Mouse (Mus musculus): Measurements from ENCODE around the gene Mfap3. TPM values are rescaled to one million over a fixed set of nuclear protein-coding genes. Genes with fewer than 3 reads are reported as not detected.

Gene Mfap3
- polyA plus RNA-seq, 1 experiment from 2014 or later = 28.0 TPM

DNA sequence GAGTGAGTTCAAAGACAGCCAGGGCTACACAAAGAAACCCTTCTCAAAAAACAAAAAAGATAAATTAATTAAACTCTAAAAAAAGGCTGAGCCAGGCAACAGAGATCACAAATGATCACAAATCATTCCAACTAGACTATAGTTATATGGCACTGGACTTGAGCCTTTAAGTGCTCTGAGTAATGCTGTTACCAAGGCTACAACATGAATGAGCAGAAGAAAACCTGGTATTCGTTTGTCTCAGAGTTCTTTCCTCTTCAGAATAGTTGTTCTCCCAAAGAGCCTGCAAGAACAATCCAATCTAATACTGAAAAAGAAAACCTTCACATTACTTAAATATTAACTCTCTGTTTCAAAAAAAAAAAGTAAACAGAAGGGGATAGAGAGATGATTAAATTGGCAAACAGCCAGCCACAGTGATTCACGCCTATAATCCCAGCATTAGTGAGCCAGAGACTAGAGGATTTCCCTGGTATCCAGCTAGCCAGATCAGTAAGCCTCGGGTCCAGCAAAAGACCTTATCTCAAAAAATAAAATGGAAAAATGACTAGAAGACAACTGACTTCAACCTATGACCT is 21.9 kb upstream of the Mfap3 start:
- no peak for ATAC-seq (replicated peaks; ENCODE audit: low FRiP score)
- Histone ChIP-seq H3K9ac (ENCODE audit: low read depth, low read length) (no peak overlapping the region), H3K27me3 (replicated peaks; ENCODE audit: control insufficient read depth, insufficient read depth, low read length) (no peaks in the 10 kb centered on the region), H3K4me2 (no peak overlapping the region), H3K9me3 (ENCODE audit: control insufficient read depth, low read length) (no peaks in the 10 kb centered on the region), H3K36me3 (ENCODE audit: control insufficient read depth, insufficient read depth, low read length) (peaks cover 26% of the 10 kb centered on the region), H3K4me1 (replicated peaks; ENCODE audit: control insufficient read depth, insufficient read depth, low read length) (no peaks in the 10 kb centered on the region; the same call in 1 of the 2 replicates), H3K4me3 (ENCODE audit: low read depth, low read length) (no peak overlapping the region), H3K27ac (ENCODE audit: low read depth, low read length) (no peak overlapping the region)
- WGBS = 79% methylated on average over 3 of the region's 3 CpGs
- no peak for DNase-seq (ENCODE audit: low spot score)

DNA sequence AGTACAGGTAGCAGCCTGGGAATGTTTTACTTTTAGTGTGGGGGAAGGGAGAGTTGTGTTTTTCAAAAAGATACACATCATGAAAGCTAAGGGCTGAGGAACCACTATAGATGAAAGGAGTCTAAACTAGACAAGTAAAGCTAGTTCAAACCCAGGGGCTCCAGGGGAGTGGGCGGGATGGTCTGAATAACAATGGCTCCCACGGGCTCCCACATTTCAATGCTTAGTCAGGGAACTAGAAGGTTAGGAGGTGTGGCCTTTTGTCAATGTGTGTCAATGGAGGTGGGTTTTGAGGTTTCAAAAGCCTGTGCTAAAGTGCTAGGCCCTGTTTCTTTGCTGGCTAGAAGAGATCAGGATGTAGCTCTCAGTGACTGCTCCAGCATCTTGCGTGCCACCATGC is 20.8 kb upstream of the Mfap3 start:
- Histone ChIP-seq H3K4me1 (replicated peaks; ENCODE audit: control insufficient read depth, insufficient read depth, low read length) (no peaks in the 10 kb centered on the region; the same call in none of the 2 replicates), H3K4me3 (ENCODE audit: low read depth, low read length) (no peak overlapping the region), H3K27ac (ENCODE audit: low read depth, low read length) (no peak overlapping the region), H3K4me2 (no peak overlapping the region), H3K27me3 (replicated peaks; ENCODE audit: control insufficient read depth, insufficient read depth, low read length) (no peaks in the 10 kb centered on the region), H3K9me3 (ENCODE audit: control insufficient read depth, low read length) (no peaks in the 10 kb centered on the region), H3K36me3 (ENCODE audit: control insufficient read depth, insufficient read depth, low read length) (peaks cover 24% of the 10 kb centered on the region), H3K9ac (ENCODE audit: low read depth, low read length) (no peak overlapping the region)
- no peak for ATAC-seq (replicated peaks; ENCODE audit: low FRiP score)
- DNase-seq (ENCODE audit: low spot score) = no peak
- WGBS = 86% methylated on average over 3 of the region's 3 CpGs

DNA sequence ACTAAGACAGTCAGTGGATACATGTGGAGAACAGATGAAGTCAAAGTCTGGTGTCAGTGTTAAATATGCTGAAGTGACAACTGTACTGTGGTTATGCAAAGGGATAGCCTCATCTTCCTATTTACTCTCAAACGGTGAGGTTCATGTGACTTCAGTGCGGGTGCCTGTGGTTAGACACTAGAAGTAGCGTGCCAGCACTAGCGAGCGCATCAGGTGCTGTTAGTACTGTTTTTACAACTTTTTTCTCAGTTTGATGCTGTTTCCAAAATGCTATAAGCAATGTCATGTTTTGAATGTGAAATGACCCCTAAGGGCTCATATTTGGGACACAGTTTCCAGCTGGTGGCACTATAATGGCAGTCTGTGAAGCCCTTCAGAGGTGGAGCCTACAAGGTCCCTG is 20.2 kb upstream of the Mfap3 start:
- H3K36me3 ChIP-seq (ENCODE audit: control insufficient read depth, insufficient read depth, low read length) = peaks cover 25% of the 10 kb centered on the region
- no peak overlapping the region for H3K27ac ChIP-seq (ENCODE audit: low read depth, low read length)
- DNase-seq (ENCODE audit: low spot score) (no peak), ATAC-seq (replicated peaks; ENCODE audit: low FRiP score) (no peak)
- no peaks in the 10 kb centered on the region for H3K27me3 ChIP-seq (replicated peaks; ENCODE audit: control insufficient read depth, insufficient read depth, low read length)
- no peak overlapping the region for H3K9ac ChIP-seq (ENCODE audit: low read depth, low read length)
- WGBS = 91% methylated on average over 5 of the region's 5 CpGs
- no peaks in the 10 kb centered on the region for H3K9me3 ChIP-seq (ENCODE audit: control insufficient read depth, low read length)
- H3K4me3 ChIP-seq (ENCODE audit: low read depth, low read length) = no peak overlapping the region
- H3K4me2 ChIP-seq = no peak overlapping the region
- H3K4me1 ChIP-seq (replicated peaks; ENCODE audit: control insufficient read depth, insufficient read depth, low read length) = no peaks in the 10 kb centered on the region; the same call in none of the 2 replicates

DNA sequence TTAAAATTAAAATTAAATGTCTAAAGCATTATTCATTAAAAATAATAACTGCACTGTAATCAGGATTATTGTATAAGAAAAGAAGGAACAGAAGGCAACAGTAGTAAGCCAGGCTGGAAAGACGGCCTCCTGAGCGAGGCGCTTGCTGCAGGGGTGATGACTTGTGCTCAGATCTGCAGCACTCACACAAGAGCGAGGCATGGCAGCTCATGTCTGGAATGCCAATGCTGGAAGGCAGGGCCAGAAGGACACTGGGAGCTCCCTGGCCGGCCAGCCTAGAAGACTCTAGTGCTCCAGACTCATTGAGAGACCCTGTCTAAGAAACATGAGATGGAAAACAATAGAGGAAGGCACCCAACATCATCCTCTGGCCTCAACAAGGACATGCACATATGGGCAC is 15.3 kb upstream of the Mfap3 start:
- H3K9me3 ChIP-seq (ENCODE audit: control insufficient read depth, low read length) = no peaks in the 10 kb centered on the region
- peaks cover 36% of the 10 kb centered on the region for H3K36me3 ChIP-seq (ENCODE audit: control insufficient read depth, insufficient read depth, low read length)
- H3K4me3 ChIP-seq (ENCODE audit: low read depth, low read length) = no peak overlapping the region
- ATAC-seq (replicated peaks; ENCODE audit: low FRiP score) = no peak
- no peaks in the 10 kb centered on the region for H3K27me3 ChIP-seq (replicated peaks; ENCODE audit: control insufficient read depth, insufficient read depth, low read length)
- no peaks in the 10 kb centered on the region; the same call in none of the 2 replicates for H3K4me1 ChIP-seq (replicated peaks; ENCODE audit: control insufficient read depth, insufficient read depth, low read length)
- no peak overlapping the region for H3K9ac ChIP-seq (ENCODE audit: low read depth, low read length)
- no peak overlapping the region for H3K27ac ChIP-seq (ENCODE audit: low read depth, low read length)
- no peak for DNase-seq (ENCODE audit: low spot score)
- H3K4me2 ChIP-seq = no peak overlapping the region
- WGBS = 92% methylated on average over 5 of the region's 5 CpGs

DNA sequence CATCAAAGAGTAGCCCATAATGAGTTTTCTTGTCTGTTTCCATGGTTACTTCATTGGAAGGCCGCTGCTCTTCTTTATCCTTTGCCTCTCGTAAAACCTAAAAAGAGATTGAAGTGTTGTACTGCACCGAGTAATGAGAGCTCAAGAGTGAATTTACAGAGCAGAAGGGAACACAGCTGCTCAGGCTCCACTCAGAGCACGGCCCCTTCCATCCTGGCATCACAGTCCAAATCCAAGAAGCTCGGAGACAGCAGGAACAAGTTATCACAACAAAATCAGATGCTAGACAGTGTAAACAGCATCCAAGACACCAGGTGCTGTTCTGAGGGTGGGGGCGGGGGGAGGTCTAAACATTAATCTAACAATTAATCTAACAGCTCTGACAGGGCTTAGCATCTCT is 11.6 kb upstream of the Mfap3 start:
- DNase-seq (ENCODE audit: low spot score) = no peak
- Histone ChIP-seq H3K4me3 (ENCODE audit: low read depth, low read length) (no peak overlapping the region), H3K4me1 (replicated peaks; ENCODE audit: control insufficient read depth, insufficient read depth, low read length) (no peaks in the 10 kb centered on the region; the same call in 1 of the 2 replicates), H3K9me3 (ENCODE audit: control insufficient read depth, low read length) (no peaks in the 10 kb centered on the region), H3K27me3 (replicated peaks; ENCODE audit: control insufficient read depth, insufficient read depth, low read length) (no peaks in the 10 kb centered on the region), H3K9ac (ENCODE audit: low read depth, low read length) (no peak overlapping the region), H3K4me2 (no peak overlapping the region), H3K36me3 (ENCODE audit: control insufficient read depth, insufficient read depth, low read length) (peaks cover 28% of the 10 kb centered on the region; the same call in 1 of the 2 replicates), H3K27ac (ENCODE audit: low read depth, low read length) (no peak overlapping the region)
- WGBS = 75% methylated on average over 6 of the region's 6 CpGs
- no peak for ATAC-seq (replicated peaks; ENCODE audit: low FRiP score)

DNA sequence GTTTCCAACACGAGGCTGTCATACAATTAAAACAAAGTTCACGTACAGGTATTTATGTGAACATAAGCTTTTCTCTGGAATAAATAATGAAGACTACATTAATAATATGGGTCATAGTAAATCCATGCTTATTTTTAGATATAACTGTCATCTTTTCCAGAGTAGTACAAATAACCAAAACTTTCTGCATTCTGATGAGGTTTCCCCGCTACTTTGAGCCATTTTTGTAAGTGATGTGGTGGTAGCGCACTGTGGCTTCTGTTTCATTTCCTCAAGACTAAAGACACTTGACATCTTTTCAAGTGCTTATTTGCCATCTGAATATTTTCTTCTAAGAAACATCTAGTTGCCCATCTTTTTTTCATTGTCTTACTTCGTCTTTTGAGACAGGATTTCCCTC is 3.2 kb upstream of the Mfap3 start:
- no peak overlapping the region for H3K27ac ChIP-seq (ENCODE audit: low read depth, low read length)
- no peak overlapping the region for H3K4me2 ChIP-seq
- ATAC-seq (replicated peaks; ENCODE audit: low FRiP score) (no peak), DNase-seq (ENCODE audit: low spot score) (no peak)
- no peaks in the 10 kb centered on the region for H3K9me3 ChIP-seq (ENCODE audit: control insufficient read depth, low read length)
- H3K36me3 ChIP-seq (ENCODE audit: control insufficient read depth, insufficient read depth, low read length) = peaks cover 8% of the 10 kb centered on the region; the same call in 1 of the 2 replicates
- H3K4me3 ChIP-seq (ENCODE audit: low read depth, low read length) = no peak overlapping the region
- H3K27me3 ChIP-seq (replicated peaks; ENCODE audit: control insufficient read depth, insufficient read depth, low read length) = no peaks in the 10 kb centered on the region
- peaks cover 11% of the 10 kb centered on the region for H3K4me1 ChIP-seq (replicated peaks; ENCODE audit: control insufficient read depth, insufficient read depth, low read length)
- 89% methylated on average over 5 of the region's 5 CpGs for WGBS
- no peak overlapping the region for H3K9ac ChIP-seq (ENCODE audit: low read depth, low read length)

DNA sequence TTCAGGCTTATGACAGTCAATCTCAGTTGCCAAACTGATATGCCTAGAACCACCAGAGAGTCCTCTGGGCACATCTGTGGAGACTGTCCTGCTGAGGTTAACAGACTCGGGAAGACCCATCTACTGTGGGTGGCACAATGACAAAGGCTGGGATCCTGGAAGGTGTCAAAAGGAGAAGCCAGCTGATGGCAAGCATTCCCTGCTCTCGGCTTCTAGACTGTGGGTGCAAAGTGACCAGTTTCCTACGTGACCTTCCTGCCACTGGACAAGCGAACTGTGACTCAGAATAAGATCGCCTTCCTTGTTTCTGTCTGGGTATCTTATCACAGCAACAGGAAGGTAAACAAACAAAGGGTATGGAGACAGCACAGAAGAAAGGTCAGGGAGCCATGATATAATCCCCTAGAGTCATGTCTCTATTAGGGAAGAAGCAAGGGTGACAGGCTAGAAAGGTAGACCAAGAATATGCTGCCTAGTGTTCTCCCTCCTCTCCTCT is 1.5 kb upstream of the Mfap3 start:
- no peak for DNase-seq (ENCODE audit: low spot score)
- H3K4me1 ChIP-seq (replicated peaks; ENCODE audit: control insufficient read depth, insufficient read depth, low read length) = peaks cover 11% of the 10 kb centered on the region
- peak overlapping the region; percentile 77 for H3K4me2 ChIP-seq
- H3K27me3 ChIP-seq (replicated peaks; ENCODE audit: control insufficient read depth, insufficient read depth, low read length) = no peaks in the 10 kb centered on the region
- H3K4me3 ChIP-seq (ENCODE audit: low read depth, low read length) = no peak overlapping the region
- peaks cover 5% of the 10 kb centered on the region; the same call in 1 of the 2 replicates for H3K36me3 ChIP-seq (ENCODE audit: control insufficient read depth, insufficient read depth, low read length)
- no peaks in the 10 kb centered on the region for H3K9me3 ChIP-seq (ENCODE audit: control insufficient read depth, low read length)
- ATAC-seq (replicated peaks; ENCODE audit: low FRiP score) = no peak
- H3K9ac ChIP-seq (ENCODE audit: low read depth, low read length) = no peak overlapping the region
- H3K27ac ChIP-seq (ENCODE audit: low read depth, low read length) = no peak overlapping the region
- WGBS = 47% methylated on average over 5 of the region's 5 CpGs

DNA sequence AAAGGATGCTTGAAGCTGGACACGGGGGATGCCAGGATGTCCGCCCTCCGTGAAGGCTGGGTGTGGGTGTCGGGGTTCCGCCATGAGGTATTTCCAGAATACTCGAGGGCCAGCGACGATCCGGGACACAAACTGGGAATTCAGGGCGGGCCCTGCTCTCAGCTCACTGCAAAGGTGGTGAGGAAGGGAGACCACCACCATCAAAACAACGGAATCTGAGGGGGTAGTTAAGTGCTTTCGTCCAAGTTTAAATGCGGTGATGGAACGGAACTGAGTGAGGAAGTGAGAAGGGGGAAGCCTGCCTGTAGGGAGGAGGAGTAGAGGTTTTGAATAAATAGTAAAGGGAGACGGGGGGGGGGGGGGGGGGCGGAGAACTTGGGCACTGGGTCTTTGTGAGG is 286 bp downstream of the Mfap3 start:
- peak overlapping the region; percentile 77 for H3K4me2 ChIP-seq
- ATAC-seq (replicated peaks; ENCODE audit: low FRiP score) (peak; percentile 44; the same call in 1 of the 2 replicates), DNase-seq (ENCODE audit: low spot score) (no peak)
- no peak overlapping the region; the same call in 1 of the 2 replicates for H3K27ac ChIP-seq (ENCODE audit: low read depth, low read length)
- H3K36me3 ChIP-seq (ENCODE audit: control insufficient read depth, insufficient read depth, low read length) = no peaks in the 10 kb centered on the region; the same call in 1 of the 2 replicates
- no peaks in the 10 kb centered on the region for H3K27me3 ChIP-seq (replicated peaks; ENCODE audit: control insufficient read depth, insufficient read depth, low read length)
- WGBS = 1% methylated on average over 14 of the region's 16 CpGs
- peaks cover 11% of the 10 kb centered on the region for H3K4me1 ChIP-seq (replicated peaks; ENCODE audit: control insufficient read depth, insufficient read depth, low read length)
- H3K9ac ChIP-seq (ENCODE audit: low read depth, low read length) = peak overlapping the region; percentile 85
- H3K4me3 ChIP-seq (ENCODE audit: low read depth, low read length) = peak overlapping the region; percentile 93
- H3K9me3 ChIP-seq (ENCODE audit: control insufficient read depth, low read length) = no peaks in the 10 kb centered on the region

DNA sequence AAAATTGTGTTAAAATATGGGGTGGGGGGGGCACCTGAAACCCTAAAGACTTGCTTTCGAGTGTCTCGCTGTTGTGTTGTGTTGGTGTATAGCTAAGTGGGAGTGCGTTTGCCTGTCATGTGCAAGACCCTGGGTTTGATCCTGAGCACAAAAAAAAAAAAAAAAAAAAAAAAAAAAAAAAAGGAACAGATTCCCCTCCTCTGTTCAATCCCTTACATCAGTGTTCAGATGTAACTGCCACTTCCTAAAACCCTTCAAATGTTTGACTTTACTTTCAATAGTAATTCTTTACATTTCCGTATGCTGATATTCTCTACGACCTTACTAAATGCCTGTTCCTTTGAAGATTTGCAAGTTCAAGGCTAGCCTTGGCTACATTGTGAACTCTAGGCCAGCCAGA is 840 bp downstream of the Mfap3 start:
- 73% methylated on average over 5 of the region's 5 CpGs for WGBS
- peak overlapping the region; percentile 85; the same call in 1 of the 2 replicates for H3K9ac ChIP-seq (ENCODE audit: low read depth, low read length)
- peak overlapping the region; percentile 77 for H3K4me2 ChIP-seq
- ATAC-seq (replicated peaks; ENCODE audit: low FRiP score) (no peak), DNase-seq (ENCODE audit: low spot score) (no peak)
- no peak overlapping the region for H3K27ac ChIP-seq (ENCODE audit: low read depth, low read length)
- H3K4me3 ChIP-seq (ENCODE audit: low read depth, low read length) = peak overlapping the region; percentile 93
- no peaks in the 10 kb centered on the region; the same call in 1 of the 2 replicates for H3K36me3 ChIP-seq (ENCODE audit: control insufficient read depth, insufficient read depth, low read length)
- no peaks in the 10 kb centered on the region for H3K9me3 ChIP-seq (ENCODE audit: control insufficient read depth, low read length)
- peaks cover 14% of the 10 kb centered on the region for H3K4me1 ChIP-seq (replicated peaks; ENCODE audit: control insufficient read depth, insufficient read depth, low read length)
- no peaks in the 10 kb centered on the region for H3K27me3 ChIP-seq (replicated peaks; ENCODE audit: control insufficient read depth, insufficient read depth, low read length)

Data from liver, embryonic 11.5 days (tissue).